Mouse (Mus musculus) gastrocnemius, adult 2 months (tissue): ENCODE measurements around the gene Serpine3. TPM values are rescaled to one million over a fixed set of nuclear protein-coding genes. Genes with fewer than 3 reads are reported as not detected.

ENCODE experiments used
- DNase-seq: peaks from one replicate; pipeline ENCODE4 v3.0.0; 2022
- H3K27ac ChIP-seq: fragments of 200-600 bp; 2 replicates; pipeline ENCODE4 v1.8.1; 2022; ENCODE audit warnings: mild to moderate bottlenecking
- H3K4me3 ChIP-seq: fragments of 200-600 bp; 2 replicates; pipeline ENCODE4 v1.8.1; 2022; ENCODE audit warnings: mild to moderate bottlenecking, moderate library complexity
- CTCF ChIP-seq: fragments of 200-600 bp; IDR thresholded peaks from 2 replicates; pipeline ENCODE4 v1.8.1; 2022; ENCODE audit warnings: antibody characterized with exemption, mild to moderate bottlenecking, moderate library complexity
- intact Hi-C: fragments of 180-260 bp; cut with DNase I; formaldehyde crosslinking; loops from one replicate; pipeline ENCODE4 v1.15.1; 2025
- total RNA-seq, 2 experiments: library from RNA; stranded (reverse); gene quantifications; 2 replicates each; pipeline ENCODE4 v1.2.3; 2021

Serpine3 gene
- total RNA-seq, 2 experiments from 2014 or later = not detected

DNA sequence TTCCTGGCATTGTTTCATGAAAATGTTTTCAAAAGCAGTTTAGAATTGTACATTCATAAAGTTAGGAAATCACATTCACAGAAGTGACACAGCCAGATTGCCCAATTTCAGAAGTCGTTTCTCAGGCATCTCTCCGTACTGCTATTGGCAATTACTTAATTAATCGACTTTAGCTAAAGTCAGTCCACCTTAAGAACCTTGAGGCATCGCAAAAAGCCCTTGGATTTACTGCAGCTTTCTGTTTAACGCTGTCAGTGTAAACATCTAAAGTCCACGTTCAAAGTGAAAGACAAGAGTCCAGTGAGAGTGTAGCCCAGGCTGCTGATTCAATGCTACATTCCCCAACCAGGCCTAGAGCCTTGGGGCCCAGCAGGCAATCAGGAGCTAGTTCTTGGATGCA, 1.1 kb upstream of the Serpine3 start:
- intact Hi-C loops = no loop called here
- no peak overlapping the region for H3K4me3 ChIP-seq
- no peak for TF ChIP-seq CTCF
- DNase-seq = no peak
- no peak overlapping the region for H3K27ac ChIP-seq

DNA sequence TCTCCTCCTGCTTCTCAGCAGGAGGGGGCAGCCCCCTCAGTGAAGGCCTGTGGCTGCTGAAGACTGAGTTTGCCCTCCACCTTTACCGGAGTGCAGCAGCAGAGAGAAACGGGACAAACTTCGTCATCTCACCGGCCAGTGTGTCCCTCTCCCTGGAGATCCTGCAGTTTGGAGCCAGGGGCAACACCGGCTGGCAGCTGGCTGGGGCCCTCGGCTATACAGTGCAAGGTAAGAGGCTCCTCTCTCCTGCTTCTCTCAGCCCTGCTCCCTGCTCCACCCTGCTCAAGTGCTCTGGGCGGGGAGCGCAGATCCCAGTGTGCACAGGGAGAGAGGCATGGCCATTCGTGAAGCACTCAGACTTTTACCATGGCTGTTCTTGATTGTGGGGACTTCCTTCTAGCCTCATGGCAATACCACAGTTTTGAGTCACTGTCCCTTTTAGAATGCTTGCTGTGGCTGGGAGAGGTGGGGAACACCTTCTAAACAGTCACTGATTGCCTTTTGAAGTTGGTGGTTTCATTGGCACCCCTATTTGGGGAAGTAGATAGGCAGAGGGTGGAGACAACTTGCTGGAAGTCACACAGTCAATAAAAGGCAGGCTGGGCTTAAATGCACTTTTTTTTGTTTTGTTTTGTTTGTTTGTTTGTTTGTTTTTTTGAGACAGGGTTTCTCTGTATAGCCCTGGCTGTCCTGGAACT, 1.7 kb downstream of the Serpine3 start:
- TF ChIP-seq CTCF = no peak
- Histone ChIP-seq H3K27ac (no peak overlapping the region), H3K4me3 (peak overlapping the region; percentile 38; the same call in 1 of the 2 replicates)
- intact Hi-C loops = no loop called here
- DNase-seq = no peak

DNA sequence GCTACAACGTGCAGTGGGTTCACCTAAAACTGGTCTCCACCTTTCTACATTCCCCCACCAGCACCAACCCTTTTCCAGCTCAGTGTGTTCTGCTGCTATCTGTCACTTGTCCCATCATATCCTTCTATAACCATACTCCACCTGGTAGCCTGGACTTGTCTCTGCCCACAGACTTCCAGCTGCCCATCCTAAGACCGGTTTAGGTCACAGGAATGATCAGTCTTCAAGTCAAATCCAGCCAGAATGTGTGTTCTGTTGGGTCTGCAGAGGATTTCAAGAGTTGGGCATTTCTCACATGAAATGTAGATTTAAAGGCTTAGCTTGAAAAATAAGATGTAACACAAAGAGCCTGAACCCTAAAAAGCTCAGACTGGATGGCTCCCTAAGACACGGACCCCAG, 10.2 kb downstream of the Serpine3 start:
- intact Hi-C loops = no loop called here
- peak; percentile 13; the same call in 1 of the 2 replicates for TF ChIP-seq CTCF
- no peak overlapping the region for H3K4me3 ChIP-seq
- no peak overlapping the region for H3K27ac ChIP-seq
- no peak for DNase-seq

DNA sequence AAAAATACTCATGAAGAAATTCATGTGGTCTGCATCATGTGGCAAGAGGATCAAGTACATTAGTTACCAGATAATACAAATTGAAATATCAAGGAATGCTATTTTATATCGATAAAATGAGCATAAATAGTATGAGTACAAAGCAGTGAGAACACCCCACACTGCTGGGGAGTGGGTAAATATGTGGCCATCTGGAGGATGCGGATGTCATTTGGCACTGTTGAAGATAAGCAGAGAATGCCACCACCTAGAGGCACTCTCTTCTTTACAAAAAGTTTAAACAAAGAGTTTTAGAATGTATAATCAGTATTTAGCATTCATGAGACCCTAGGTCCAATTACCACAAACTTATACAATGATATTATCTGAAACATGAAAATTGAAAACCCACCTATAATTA, 54.7 kb downstream of the Serpine3 start:
- no peak for TF ChIP-seq CTCF
- H3K4me3 ChIP-seq = no peak overlapping the region
- H3K27ac ChIP-seq = no peak overlapping the region
- intact Hi-C loops = no loop called here
- no peak for DNase-seq

DNA sequence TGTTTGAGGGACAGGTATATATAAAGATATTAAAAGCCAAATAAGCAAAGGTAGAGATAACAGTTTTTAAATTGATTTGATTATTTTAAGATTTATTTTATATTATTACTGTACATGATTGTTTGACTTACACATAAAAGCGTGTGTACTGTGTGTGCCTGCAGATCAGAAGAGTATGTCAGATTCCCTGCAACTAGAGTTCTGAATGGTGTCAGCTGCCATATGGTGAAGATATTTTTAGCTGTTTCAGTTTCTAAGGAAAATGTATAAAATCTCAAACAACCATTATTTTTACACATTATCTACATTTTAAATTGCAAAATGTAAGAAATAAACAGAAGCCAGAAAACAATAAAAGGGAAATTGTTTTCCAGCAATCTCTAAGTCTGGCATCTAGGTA, 58.2 kb downstream of the Serpine3 start:
- no peak for TF ChIP-seq CTCF
- intact Hi-C loops = no loop called here
- H3K4me3 ChIP-seq = no peak overlapping the region
- DNase-seq = no peak
- no peak overlapping the region for H3K27ac ChIP-seq

DNA sequence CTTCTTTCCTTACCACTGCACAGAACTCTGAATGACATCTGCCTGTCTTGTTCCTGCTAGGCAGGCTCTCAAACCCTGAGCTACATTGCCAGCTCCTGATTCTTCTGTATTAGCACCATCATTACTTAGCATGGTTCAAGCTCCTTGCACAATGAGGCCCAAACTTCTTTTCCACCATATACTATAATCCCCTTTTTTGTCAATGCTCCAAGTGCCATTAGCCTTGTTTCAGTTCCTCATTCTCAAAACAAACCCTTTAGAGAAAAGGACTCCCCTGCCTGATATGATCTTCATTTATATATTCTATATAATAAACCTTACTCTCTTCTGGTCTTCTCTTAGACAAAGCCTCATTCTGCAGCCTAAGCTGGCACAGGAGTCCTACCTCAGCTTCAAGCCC, 61.1 kb downstream of the Serpine3 start:
- intact Hi-C loops = no loop called here
- DNase-seq = no peak
- Histone ChIP-seq H3K27ac (no peak overlapping the region), H3K4me3 (no peak overlapping the region)
- TF ChIP-seq CTCF = no peak

DNA sequence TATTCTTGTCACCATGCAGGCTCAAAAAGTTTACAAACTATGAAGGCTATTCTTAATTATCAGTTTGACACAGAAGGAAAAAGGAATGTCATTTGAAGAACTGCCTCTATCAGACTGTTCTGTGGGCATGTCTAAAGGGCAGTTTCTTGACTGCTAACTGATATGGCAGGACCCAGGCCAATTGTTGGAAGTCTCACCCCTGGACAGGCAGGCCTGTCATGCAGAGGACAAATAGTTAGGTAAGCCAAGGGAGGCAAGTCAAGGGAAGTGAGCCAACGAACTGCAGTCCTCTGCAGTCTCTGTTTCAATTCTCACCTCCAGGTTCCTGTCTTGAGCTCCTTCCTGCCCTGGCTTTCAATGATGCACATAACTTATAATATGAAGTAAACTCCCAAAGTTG, 68.4 kb downstream of the Serpine3 start:
- no peak overlapping the region for H3K4me3 ChIP-seq
- TF ChIP-seq CTCF = no peak
- intact Hi-C loops = no loop called here
- H3K27ac ChIP-seq = no peak overlapping the region
- peak; percentile 40 for DNase-seq

DNA sequence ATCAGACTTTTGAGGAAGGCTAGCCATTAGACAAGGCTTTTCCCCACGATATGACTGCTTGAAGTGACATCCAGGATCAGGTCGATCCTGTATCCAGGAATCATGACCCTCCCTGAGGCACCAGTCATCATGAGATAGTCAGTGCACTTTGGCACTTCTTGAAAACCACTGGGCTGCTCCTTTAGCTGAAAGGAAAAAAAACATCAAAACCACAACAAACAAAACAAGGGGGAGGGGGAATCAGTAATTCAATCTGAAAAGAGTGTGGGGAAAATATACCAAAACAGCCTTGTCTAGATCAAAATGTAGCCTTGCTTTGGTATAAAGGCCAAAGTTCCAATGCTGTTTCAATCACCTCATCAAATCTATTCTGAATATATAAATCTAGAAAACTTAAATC, 70.2 kb downstream of the Serpine3 start:
- intact Hi-C loops = no loop called here
- no peak for TF ChIP-seq CTCF
- H3K27ac ChIP-seq = no peak overlapping the region
- no peak for DNase-seq
- H3K4me3 ChIP-seq = no peak overlapping the region

DNA sequence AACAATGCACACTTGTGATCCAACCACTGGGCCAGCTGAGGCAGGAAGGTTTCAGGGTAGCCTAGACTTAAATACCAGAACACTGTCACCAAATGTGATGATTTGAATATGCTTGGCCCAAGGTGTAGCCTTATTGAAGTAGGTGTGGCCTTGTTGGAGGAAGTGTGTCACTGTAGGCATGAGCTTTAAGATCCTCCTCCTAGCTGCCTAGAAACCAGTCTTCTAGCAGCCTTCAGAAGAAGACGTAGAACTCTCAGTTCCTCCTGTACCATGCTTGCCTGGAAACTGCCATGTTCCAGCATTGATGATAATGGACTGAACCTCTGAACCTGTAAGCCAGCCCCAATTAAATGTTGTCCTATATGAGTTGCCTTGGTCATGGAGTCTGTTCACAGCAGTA, 72.2 kb downstream of the Serpine3 start:
- Histone ChIP-seq H3K27ac (no peak overlapping the region), H3K4me3 (no peak overlapping the region)
- intact Hi-C loops = no loop called here
- no peak for DNase-seq
- TF ChIP-seq CTCF = no peak

Other genes starting within 250 kb of the Serpine3 start
- not detected for gene Gucy1b2, start 207.4 kb upstream of the Serpine3 start, total RNA-seq
- gene Fam124a, start 107.9 kb upstream of the Serpine3 start, total RNA-seq = 1 to 10 TPM; 2.9 to 3.9 TPM
- not detected for gene Gm4131, start 96.7 kb upstream of the Serpine3 start, total RNA-seq
- 10 to 100 TPM; 15.9 to 17.6 TPM for gene Ints6, start 97.5 kb downstream of the Serpine3 start, total RNA-seq
- 1 to 10 TPM; 8.0 TPM for gene Wdfy2, start 174.0 kb downstream of the Serpine3 start, total RNA-seq